Mouse (Mus musculus): ENCODE results near the gene Fam166b. TPM values are rescaled to one million over a fixed set of nuclear protein-coding genes. Genes with fewer than 3 reads are reported as not detected.
A peak's percentile ranks its signal among the peaks of the same experiment; 100 is the strongest.

Fam166b gene
- polyA plus RNA-seq, 1 experiment from 2014 or later = 0.50 TPM

DNA sequence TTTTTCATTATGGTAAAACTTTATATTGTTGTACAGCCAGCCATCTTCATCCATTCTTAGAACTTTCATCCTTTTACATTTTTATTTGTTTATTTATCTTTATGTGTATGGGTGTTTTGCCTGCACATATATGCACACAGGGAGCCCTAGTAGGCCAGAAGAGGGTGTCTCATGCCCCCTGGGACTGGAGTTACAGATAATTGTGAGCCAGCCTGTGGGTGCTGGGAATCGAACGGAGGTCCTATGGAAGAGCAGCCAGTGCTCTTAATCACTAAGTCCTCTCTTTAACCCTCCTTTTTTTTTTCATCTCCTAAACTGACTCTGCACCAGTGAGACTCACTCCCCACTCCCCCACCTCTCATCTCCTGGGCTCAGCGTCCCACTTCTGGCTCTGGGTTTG lies 44.4 kb downstream of the Fam166b start:
- Histone ChIP-seq H3K4me2 (replicated peaks; ENCODE audit: low read depth, low read length) (no peak overlapping the region), H3K27me3 (ENCODE audit: insufficient read depth, low read length) (0 out of 2 replicates have a peak, but pooled peaks cover 2% of the 10 kb centered on the region), H3K36me3 (ENCODE audit: insufficient read depth, low read length) (no peaks in the 10 kb centered on the region), H3K9me3 (ENCODE audit: low read length) (no peaks in the 10 kb centered on the region), H3K9ac (replicated peaks; ENCODE audit: low read length) (no peak overlapping the region), H3K4me1 (ENCODE audit: insufficient read depth, low read length) (peaks cover 14% of the 10 kb centered on the region), H3K4me3 (ENCODE audit: low read length) (no peak overlapping the region), H3K27ac (ENCODE audit: low read length) (no peak overlapping the region)
- ATAC-seq (ENCODE audit: low FRiP score, low TSS enrichment) = no peak
- 93% methylated on average over 3 of the region's 3 CpGs for WGBS

DNA sequence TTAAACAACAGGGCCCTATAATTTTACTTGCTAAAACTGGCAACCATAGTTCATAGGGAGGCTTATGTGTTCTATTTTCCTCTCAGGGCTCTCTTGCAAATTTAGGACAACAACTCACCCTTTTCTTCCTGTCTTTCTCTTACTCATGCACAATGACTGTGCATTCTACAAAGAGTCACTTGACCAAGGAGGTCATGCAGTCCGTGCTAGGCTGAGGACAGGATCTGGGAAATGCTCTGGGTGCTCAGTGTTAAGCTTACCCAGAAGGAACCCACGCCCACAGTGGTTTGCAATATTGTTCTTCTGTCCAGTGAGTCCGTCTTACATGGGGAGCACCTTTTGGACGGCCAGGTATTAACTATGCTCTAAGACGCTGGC lies 44.9 kb downstream of the Fam166b start:
- Histone ChIP-seq H3K4me2 (replicated peaks; ENCODE audit: low read depth, low read length) (no peak overlapping the region), H3K27me3 (ENCODE audit: insufficient read depth, low read length) (0 out of 2 replicates have a peak, but pooled peaks cover 2% of the 10 kb centered on the region), H3K27ac (ENCODE audit: low read length) (no peak overlapping the region), H3K36me3 (ENCODE audit: insufficient read depth, low read length) (no peaks in the 10 kb centered on the region), H3K4me1 (ENCODE audit: insufficient read depth, low read length) (peaks cover 14% of the 10 kb centered on the region), H3K9ac (replicated peaks; ENCODE audit: low read length) (no peak overlapping the region), H3K4me3 (ENCODE audit: low read length) (no peak overlapping the region), H3K9me3 (ENCODE audit: low read length) (no peaks in the 10 kb centered on the region)
- no peak for ATAC-seq (ENCODE audit: low FRiP score, low TSS enrichment)
- 82% methylated on average over 5 of the region's 5 CpGs for WGBS

DNA sequence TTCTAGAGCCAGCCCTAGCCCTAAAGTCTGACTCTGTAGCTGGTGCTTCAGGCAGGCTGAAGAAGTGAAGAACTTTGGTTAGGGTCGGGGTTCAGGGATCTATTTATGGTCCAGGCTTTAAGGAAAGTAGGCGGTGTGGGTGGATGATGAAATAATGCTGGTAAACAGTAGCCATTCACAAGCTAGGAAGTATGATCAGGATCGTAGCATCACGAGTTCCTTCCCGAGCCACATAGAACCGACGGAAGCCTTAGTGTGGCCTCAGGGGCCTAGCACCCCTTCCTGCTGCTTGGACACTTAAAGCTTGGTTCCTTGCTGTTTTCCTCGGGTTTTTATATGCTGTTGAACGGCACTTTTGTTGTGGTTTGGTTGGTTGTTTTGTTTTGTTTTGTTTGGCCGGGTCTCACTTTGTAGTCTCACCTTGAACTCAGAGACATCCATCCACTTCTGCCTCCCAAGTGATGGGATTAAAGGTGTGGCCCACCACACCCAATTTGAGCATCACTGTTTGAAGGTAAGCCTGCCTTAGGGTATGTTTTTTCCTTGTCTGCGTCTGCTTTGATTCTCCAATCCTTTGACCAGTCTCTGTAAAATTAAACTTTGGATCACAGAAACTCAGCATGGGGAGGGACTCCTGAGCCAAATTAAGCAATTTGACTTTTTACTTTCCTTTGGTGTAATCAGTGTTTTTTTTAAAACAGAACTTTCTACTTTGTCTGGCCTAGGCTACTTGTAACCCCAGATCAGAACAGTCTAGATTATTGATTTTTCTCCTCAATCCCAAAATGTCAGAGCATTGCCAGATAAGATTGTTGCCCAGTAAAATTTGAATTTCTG lies 45.5 kb downstream of the Fam166b start:
- WGBS = 49% methylated on average over 11 of the region's 11 CpGs
- peak overlapping the region; percentile 89 for H3K4me2 ChIP-seq (replicated peaks; ENCODE audit: low read depth, low read length)
- H3K27ac ChIP-seq (ENCODE audit: low read length) = no peak overlapping the region
- peaks cover 14% of the 10 kb centered on the region for H3K4me1 ChIP-seq (ENCODE audit: insufficient read depth, low read length)
- H3K9ac ChIP-seq (replicated peaks; ENCODE audit: low read length) = no peak overlapping the region
- ATAC-seq (ENCODE audit: low FRiP score, low TSS enrichment) = no peak
- no peaks in the 10 kb centered on the region for H3K9me3 ChIP-seq (ENCODE audit: low read length)
- H3K36me3 ChIP-seq (ENCODE audit: insufficient read depth, low read length) = no peaks in the 10 kb centered on the region
- 0 out of 2 replicates have a peak, but pooled peaks cover 2% of the 10 kb centered on the region for H3K27me3 ChIP-seq (ENCODE audit: insufficient read depth, low read length)
- H3K4me3 ChIP-seq (ENCODE audit: low read length) = no peak overlapping the region

DNA sequence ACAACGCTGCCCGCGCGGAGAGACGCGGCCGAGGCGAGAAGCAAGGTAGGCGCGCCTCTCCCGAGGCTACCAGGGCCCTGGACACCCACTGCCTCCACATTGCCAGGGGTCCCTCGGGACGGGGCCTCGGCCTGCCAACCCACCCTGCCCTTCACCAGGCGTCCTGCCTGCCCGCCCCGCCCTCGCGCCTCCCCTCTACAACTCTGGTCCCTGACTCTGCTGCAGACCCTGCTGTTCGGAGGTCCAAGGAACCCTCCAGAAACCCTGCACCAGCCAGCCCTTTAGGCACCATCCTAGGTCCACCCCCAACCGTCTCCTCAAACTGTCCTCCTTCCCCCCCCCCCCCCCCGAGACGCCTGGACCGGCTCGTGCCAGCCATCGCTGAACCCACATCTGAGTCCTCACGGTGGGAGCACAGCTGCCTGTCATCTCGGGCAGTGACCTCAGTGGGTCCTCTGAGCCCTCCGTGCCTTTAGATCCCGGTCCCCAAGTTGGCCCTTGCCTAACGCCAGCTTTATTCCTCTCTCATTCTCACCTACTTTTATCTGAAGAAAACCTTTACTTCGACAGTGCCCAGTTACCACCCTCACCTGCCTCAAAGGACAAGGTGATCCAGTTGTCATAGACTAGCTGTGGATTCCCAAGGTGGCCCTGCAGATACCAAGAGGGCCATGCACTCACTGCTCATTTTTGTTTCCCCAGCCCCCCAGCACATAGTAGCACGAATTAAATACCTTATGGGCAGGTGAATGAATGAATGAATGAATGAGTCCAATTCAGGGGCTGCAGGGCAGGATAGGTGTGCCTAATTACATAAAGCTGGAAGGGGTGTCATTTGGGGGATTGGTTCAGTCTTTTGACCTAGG lies 46.5 kb downstream of the Fam166b start:
- Histone ChIP-seq H3K9me3 (ENCODE audit: low read length) (no peaks in the 10 kb centered on the region), H3K4me3 (ENCODE audit: low read length) (peak overlapping the region; percentile 75), H3K36me3 (ENCODE audit: insufficient read depth, low read length) (no peaks in the 10 kb centered on the region), H3K27me3 (ENCODE audit: insufficient read depth, low read length) (0 out of 2 replicates have a peak, but pooled peaks cover 2% of the 10 kb centered on the region), H3K9ac (replicated peaks; ENCODE audit: low read length) (peak overlapping the region; percentile 88), H3K27ac (ENCODE audit: low read length) (0 out of 2 replicates have a peak overlapping the region, but pooled peaks have one; percentile 53), H3K4me2 (replicated peaks; ENCODE audit: low read depth, low read length) (peak overlapping the region; percentile 89), H3K4me1 (ENCODE audit: insufficient read depth, low read length) (peaks cover 14% of the 10 kb centered on the region)
- 7% methylated on average over 25 of the region's 33 CpGs for WGBS
- peak; percentile 83 for ATAC-seq (ENCODE audit: low FRiP score, low TSS enrichment)

DNA sequence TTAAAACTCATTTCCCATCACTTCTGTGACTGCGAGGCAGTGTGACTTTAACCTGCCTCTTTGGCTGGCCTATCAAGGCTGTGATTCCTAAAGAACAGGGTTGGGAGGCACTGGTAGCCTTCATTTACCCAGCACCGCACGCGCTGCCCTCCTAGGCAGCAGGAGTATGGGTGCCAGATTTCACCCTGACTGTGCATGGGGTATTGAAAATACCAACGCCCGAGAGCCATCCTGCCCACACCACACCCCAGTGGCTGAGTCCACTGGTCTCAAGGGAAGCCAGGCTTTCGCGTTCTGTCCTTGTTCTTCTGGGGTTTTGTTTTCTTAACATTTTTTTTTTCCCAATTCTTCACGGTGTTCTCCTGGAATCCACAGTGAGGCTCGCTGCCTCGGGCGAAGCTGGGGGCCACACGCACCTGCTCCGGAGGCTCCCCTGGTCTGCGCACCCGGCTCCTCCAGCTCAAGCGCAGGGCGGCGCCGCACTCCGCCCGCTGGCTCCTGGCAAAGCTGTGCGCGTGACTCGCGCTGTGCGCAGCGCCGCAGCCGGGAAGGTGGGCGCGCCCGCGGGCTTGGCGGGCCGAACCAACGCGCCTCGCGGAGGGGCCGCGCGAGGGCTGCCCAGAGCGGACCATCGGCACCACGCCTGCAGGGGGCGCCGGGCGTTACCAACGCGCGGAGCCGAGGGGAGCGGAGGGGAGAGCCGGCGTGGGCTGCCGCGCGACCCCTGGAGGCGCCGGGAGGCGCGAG lies 47.4 kb downstream of the Fam166b start, which contains the start of gene Rusc2:
Gene Rusc2 (plus strand): TSS at position 572 of the 747 bp plus-strand sequence.
- Histone ChIP-seq H3K4me2 (replicated peaks; ENCODE audit: low read depth, low read length) (peak within 1 kb of the TSS; percentile 89), H3K36me3 (ENCODE audit: insufficient read depth, low read length) (no peaks in the 10 kb centered on the region), H3K27me3 (ENCODE audit: insufficient read depth, low read length) (0 out of 2 replicates have a peak, but pooled peaks cover 2% of the 10 kb centered on the region), H3K9ac (replicated peaks; ENCODE audit: low read length) (peak within 1 kb of the TSS; percentile 88), H3K4me1 (ENCODE audit: insufficient read depth, low read length) (peaks cover 14% of the 10 kb centered on the region), H3K27ac (ENCODE audit: low read length) (peak within 1 kb of the TSS; percentile 61), H3K9me3 (ENCODE audit: low read length) (no peaks in the 10 kb centered on the region), H3K4me3 (ENCODE audit: low read length) (peak within 1 kb of the TSS; percentile 75)
- ATAC-seq (ENCODE audit: low FRiP score, low TSS enrichment) = peak; percentile 93
- WGBS = under 1% methylated on average over 48 of the region's 63 CpGs

DNA sequence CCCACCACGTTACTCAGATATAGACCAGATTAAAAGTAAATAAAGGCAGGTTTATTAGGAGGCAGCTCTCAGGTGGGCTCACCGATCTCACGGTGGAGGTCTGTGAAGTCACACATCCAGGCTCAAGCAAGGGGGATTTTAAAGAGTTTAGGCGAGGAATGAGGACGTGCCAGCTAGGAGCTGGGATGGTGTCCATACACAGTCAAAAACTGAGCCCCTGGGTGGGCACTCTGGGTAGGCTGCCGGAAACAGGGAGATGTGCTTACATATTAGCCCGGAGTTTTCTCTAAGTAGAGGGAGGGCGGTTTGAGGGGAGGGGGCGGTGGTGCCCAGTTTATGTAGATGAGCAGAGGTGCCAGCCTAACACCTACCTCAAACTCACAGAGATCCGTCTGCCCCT lies 48.0 kb downstream of the Fam166b start:
- peaks cover 14% of the 10 kb centered on the region for H3K4me1 ChIP-seq (ENCODE audit: insufficient read depth, low read length)
- 42% methylated on average over 10 of the region's 10 CpGs for WGBS
- no peaks in the 10 kb centered on the region for H3K36me3 ChIP-seq (ENCODE audit: insufficient read depth, low read length)
- H3K4me2 ChIP-seq (replicated peaks; ENCODE audit: low read depth, low read length) = peak overlapping the region; percentile 89
- peak overlapping the region; percentile 88 for H3K9ac ChIP-seq (replicated peaks; ENCODE audit: low read length)
- no peaks in the 10 kb centered on the region for H3K9me3 ChIP-seq (ENCODE audit: low read length)
- ATAC-seq (ENCODE audit: low FRiP score, low TSS enrichment) = peak; percentile 32; the same call in 1 of the 2 replicates
- H3K4me3 ChIP-seq (ENCODE audit: low read length) = peak overlapping the region; percentile 75
- 0 out of 2 replicates have a peak, but pooled peaks cover 2% of the 10 kb centered on the region for H3K27me3 ChIP-seq (ENCODE audit: insufficient read depth, low read length)
- no peak overlapping the region; the same call in 1 of the 2 replicates for H3K27ac ChIP-seq (ENCODE audit: low read length)

DNA sequence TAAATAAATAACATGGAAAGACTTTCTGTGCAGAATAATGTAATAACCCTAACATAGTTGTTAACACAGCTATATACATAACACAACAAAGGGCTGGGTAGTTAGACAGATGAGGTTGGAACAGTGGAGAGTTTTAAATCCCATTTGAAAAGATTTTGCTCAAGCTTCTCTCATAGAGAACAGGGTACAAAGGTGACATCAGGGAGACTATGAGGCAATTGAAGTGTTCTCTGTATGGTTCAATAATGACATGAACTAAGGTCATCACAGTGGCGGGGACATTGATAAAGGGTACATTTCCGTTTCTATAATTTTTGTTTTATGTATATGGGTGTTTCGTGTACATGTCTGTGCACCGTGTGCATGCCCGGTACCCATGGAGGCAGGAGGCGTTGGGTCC lies 49.3 kb downstream of the Fam166b start:
- Histone ChIP-seq H3K4me2 (replicated peaks; ENCODE audit: low read depth, low read length) (no peak overlapping the region), H3K9ac (replicated peaks; ENCODE audit: low read length) (no peak overlapping the region), H3K9me3 (ENCODE audit: low read length) (no peaks in the 10 kb centered on the region), H3K27ac (ENCODE audit: low read length) (no peak overlapping the region), H3K4me1 (ENCODE audit: insufficient read depth, low read length) (peaks cover 14% of the 10 kb centered on the region), H3K27me3 (ENCODE audit: insufficient read depth, low read length) (0 out of 2 replicates have a peak, but pooled peaks cover 2% of the 10 kb centered on the region), H3K4me3 (ENCODE audit: low read length) (no peak overlapping the region), H3K36me3 (ENCODE audit: insufficient read depth, low read length) (no peaks in the 10 kb centered on the region)
- no peak for ATAC-seq (ENCODE audit: low FRiP score, low TSS enrichment)
- WGBS = 89% methylated on average over 6 of the region's 6 CpGs
